8 mouse cellular contexts compared by ENCODE assay signal in genomic region chr19:6333761-6334595, GRCm38 (mm10). TPM values are rescaled to one million over a fixed set of nuclear protein-coding genes. Genes with fewer than 3 reads are reported as not detected.
DNase-seq lines count a peak whose midpoint lies in the region; ATAC-seq and TF ChIP-seq lines count a peak whose summit lies in the region.

No protein-coding gene starts in this region.

- ATAC-seq in lung, embryonic 14.5 days (ENCODE audit: insufficient read depth): no peak
- ATAC-seq in embryonic facial prominence, embryonic 14.5 days (ENCODE audit: low read depth): no peak
- ATAC-seq in intestine, embryonic 16.5 days: no peak; the same call in 1 of the 2 replicates
- ATAC-seq in neural tube, embryonic 13.5 days (ENCODE audit: low read depth): no peak

- peaks cover 9% of the 10 kb centered on the region for H3K4me1 ChIP-seq in lung, embryonic 14.5 days (ENCODE audit: insufficient read depth)
- H3K4me1 ChIP-seq in embryonic facial prominence, embryonic 14.5 days (ENCODE audit: control insufficient read depth, insufficient read depth, low read length): peaks cover 17% of the 10 kb centered on the region
- peaks cover 26% of the 10 kb centered on the region for H3K4me1 ChIP-seq in intestine, embryonic 16.5 days (ENCODE audit: control insufficient read depth, insufficient read depth, low read length)
- H3K4me1 ChIP-seq in neural tube, embryonic 13.5 days (replicated peaks): peaks cover 27% of the 10 kb centered on the region

- H3K9me3 ChIP-seq in lung, embryonic 14.5 days (ENCODE audit: low read depth, low read length): no peaks in the 10 kb centered on the region
- H3K9me3 ChIP-seq in embryonic facial prominence, embryonic 14.5 days (ENCODE audit: control insufficient read depth, low read length): no peaks in the 10 kb centered on the region
- H3K9me3 ChIP-seq in intestine, embryonic 16.5 days (ENCODE audit: control insufficient read depth, low read length): no peaks in the 10 kb centered on the region
- H3K9me3 ChIP-seq in neural tube, embryonic 13.5 days: no peaks in the 10 kb centered on the region

- peak overlapping the region; percentile 78 for H3K4me3 ChIP-seq in lung, embryonic 14.5 days (ENCODE audit: low read depth, low read length)
- H3K4me3 ChIP-seq in embryonic facial prominence, embryonic 14.5 days (ENCODE audit: low read depth, low read length): peak overlapping the region; percentile 91
- H3K4me3 ChIP-seq in intestine, embryonic 16.5 days (ENCODE audit: low read length): peak overlapping the region; percentile 90
- H3K4me3 ChIP-seq in neural tube, embryonic 13.5 days: peak overlapping the region; percentile 78

- no peaks in the 10 kb centered on the region for H3K27me3 ChIP-seq in lung, embryonic 14.5 days (ENCODE audit: insufficient read depth, low read length)
- H3K27me3 ChIP-seq in embryonic facial prominence, embryonic 14.5 days (replicated peaks; ENCODE audit: control insufficient read depth, insufficient read depth, low read length): no peaks in the 10 kb centered on the region
- no peaks in the 10 kb centered on the region for H3K27me3 ChIP-seq in intestine, embryonic 16.5 days (replicated peaks; ENCODE audit: control insufficient read depth, insufficient read depth, low read length)
- H3K27me3 ChIP-seq in neural tube, embryonic 13.5 days: no peaks in the 10 kb centered on the region

- intact Hi-C loops in left cerebral cortex, postnatal 10 days (cut with DNase I): loop anchor here (5.0 kb wide), 1 partner anchor 67 kb away; no protein-coding TSS in a partner anchor

- DNase-seq in lung, embryonic 14.5 days: peak; percentile 9
- no peak for DNase-seq in lung, postnatal 25 days (ENCODE audit: low spot score)
- DNase-seq in embryonic facial prominence, embryonic 14.5 days (ENCODE audit: low spot score): no peak
- no peak for DNase-seq in cerebellum, postnatal 36 days
- no peak for DNase-seq in urinary bladder, postnatal 4 days (ENCODE audit: low spot score in 2 of 2)
- no peak for DNase-seq in left cerebral cortex, postnatal 10 days (ENCODE audit: extremely low spot score in 1 of 2, low spot score in 2 of 2)

- peaks cover 26% of the 10 kb centered on the region for H3K36me3 ChIP-seq in lung, embryonic 14.5 days (ENCODE audit: insufficient read depth)
- peaks cover 23% of the 10 kb centered on the region for H3K36me3 ChIP-seq in embryonic facial prominence, embryonic 14.5 days (ENCODE audit: control insufficient read depth, insufficient read depth, low read length)
- peaks cover 8% of the 10 kb centered on the region; the same call in 1 of the 2 replicates for H3K36me3 ChIP-seq in intestine, embryonic 16.5 days (ENCODE audit: control insufficient read depth, insufficient read depth, low read length)
- H3K36me3 ChIP-seq in neural tube, embryonic 13.5 days: peaks cover 24% of the 10 kb centered on the region

- no peak for TF ChIP-seq CTCF in lung, embryonic 14.5 days (IDR thresholded peaks at IDR 0.05; ENCODE audit: low read depth)

- WGBS in lung, embryonic 14.5 days: 53% methylated on average over 9 of the region's 9 CpGs
- 62% methylated on average over 9 of the region's 9 CpGs for WGBS in embryonic facial prominence, embryonic 14.5 days
- WGBS in intestine, embryonic 16.5 days: 61% methylated on average over 9 of the region's 9 CpGs
- WGBS in neural tube, embryonic 13.5 days: 69% methylated on average over 9 of the region's 9 CpGs

- peak overlapping the region; percentile 90 for H3K4me2 ChIP-seq in lung, embryonic 14.5 days
- peak overlapping the region; percentile 93 for H3K4me2 ChIP-seq in embryonic facial prominence, embryonic 14.5 days (ENCODE audit: low read depth, low read length)
- peak overlapping the region; percentile 44 for H3K4me2 ChIP-seq in intestine, embryonic 16.5 days (ENCODE audit: low read depth, low read length)
- H3K4me2 ChIP-seq in neural tube, embryonic 13.5 days: peak overlapping the region; percentile 97

- H3K27ac ChIP-seq in lung, embryonic 14.5 days (ENCODE audit: low read depth): peak overlapping the region; percentile 85
- H3K27ac ChIP-seq in embryonic facial prominence, embryonic 14.5 days (replicated peaks; ENCODE audit: low read depth, low read length): peak overlapping the region; percentile 67
- peak overlapping the region; percentile 92 for H3K27ac ChIP-seq in intestine, embryonic 16.5 days (ENCODE audit: low read length)
- peak overlapping the region; percentile 78 for H3K27ac ChIP-seq in neural tube, embryonic 13.5 days (replicated peaks)

- H3K9ac ChIP-seq in lung, embryonic 14.5 days: peak overlapping the region; percentile 38; the same call in 1 of the 2 replicates
- peak overlapping the region; percentile 28; the same call in 1 of the 2 replicates for H3K9ac ChIP-seq in embryonic facial prominence, embryonic 14.5 days (ENCODE audit: low read depth, low read length)
- peak overlapping the region; percentile 59 for H3K9ac ChIP-seq in intestine, embryonic 16.5 days (ENCODE audit: low read depth, low read length)
- no peak overlapping the region for H3K9ac ChIP-seq in neural tube, embryonic 13.5 days

RNA-seq across cellular contexts. Expression of gene Men1, which starts 0.8 kb away (rescaled TPM):
- polyA plus RNA-seq in lung, embryonic 14.5 days (2014; fragmentation: Nextera tagmentation; extraction: Ambion mirVana): 60.3 and 68.6 TPM in 2 replicates
- polyA plus RNA-seq in embryonic facial prominence, embryonic 14.5 days (2014; fragmentation: Nextera tagmentation; extraction: Ambion mirVana): 54.2 and 61.5 TPM in 2 replicates
- 61.3 and 61.4 TPM in 2 replicates for polyA plus RNA-seq in intestine, embryonic 16.5 days (2015; fragmentation: Nextera tagmentation; extraction: Ambion mirVana)
- 71.5 and 73.9 TPM in 2 replicates for polyA plus RNA-seq in neural tube, embryonic 13.5 days (2015; fragmentation: Nextera tagmentation; extraction: Ambion mirVana)
- total RNA-seq in left cerebral cortex, postnatal 10 days (2021): 10 to 100 TPM; 65.8 to 66.4 TPM

RNA-seq across cellular contexts. Expression of gene Map4k2, which starts 7.0 kb away (rescaled TPM):
- 13.4 and 22.2 TPM in 2 replicates for polyA plus RNA-seq in lung, embryonic 14.5 days (2014; fragmentation: Nextera tagmentation; extraction: Ambion mirVana)
- 9.8 and 9.9 TPM in 2 replicates for polyA plus RNA-seq in embryonic facial prominence, embryonic 14.5 days (2014; fragmentation: Nextera tagmentation; extraction: Ambion mirVana)
- 7.9 and 10.0 TPM in 2 replicates for polyA plus RNA-seq in intestine, embryonic 16.5 days (2015; fragmentation: Nextera tagmentation; extraction: Ambion mirVana)
- 13.5 and 17.0 TPM in 2 replicates for polyA plus RNA-seq in neural tube, embryonic 13.5 days (2015; fragmentation: Nextera tagmentation; extraction: Ambion mirVana)
- 10 to 100 TPM; 72.1 to 80.9 TPM for total RNA-seq in left cerebral cortex, postnatal 10 days (2021)

RNA-seq across cellular contexts. Expression of gene Cdc42bpg, which starts 27.7 kb away (rescaled TPM):
- 0.82 and 1.2 TPM in 2 replicates for polyA plus RNA-seq in lung, embryonic 14.5 days (2014; fragmentation: Nextera tagmentation; extraction: Ambion mirVana)
- polyA plus RNA-seq in embryonic facial prominence, embryonic 14.5 days (2014; fragmentation: Nextera tagmentation; extraction: Ambion mirVana): 1.5 and 1.6 TPM in 2 replicates
- polyA plus RNA-seq in intestine, embryonic 16.5 days (2015; fragmentation: Nextera tagmentation; extraction: Ambion mirVana): 1.2 and 1.5 TPM in 2 replicates
- 0.26 and 0.57 TPM in 2 replicates for polyA plus RNA-seq in neural tube, embryonic 13.5 days (2015; fragmentation: Nextera tagmentation; extraction: Ambion mirVana)
- total RNA-seq in left cerebral cortex, postnatal 10 days (2021): 1 to 10 TPM; 2.6 to 4.8 TPM

RNA-seq across cellular contexts. Expression of gene Sf1, which starts 29.5 kb away (rescaled TPM):
- 177 and 200 TPM in 2 replicates for polyA plus RNA-seq in lung, embryonic 14.5 days (2014; fragmentation: Nextera tagmentation; extraction: Ambion mirVana)
- 135 and 140 TPM in 2 replicates for polyA plus RNA-seq in embryonic facial prominence, embryonic 14.5 days (2014; fragmentation: Nextera tagmentation; extraction: Ambion mirVana)
- 94.7 and 103 TPM in 2 replicates for polyA plus RNA-seq in intestine, embryonic 16.5 days (2015; fragmentation: Nextera tagmentation; extraction: Ambion mirVana)
- 107 and 119 TPM in 2 replicates for polyA plus RNA-seq in neural tube, embryonic 13.5 days (2015; fragmentation: Nextera tagmentation; extraction: Ambion mirVana)
- 100 to 1,000 TPM; 178 to 194 TPM for total RNA-seq in left cerebral cortex, postnatal 10 days (2021)

RNA-seq across cellular contexts. Expression of gene Pygm, which starts 50.2 kb away (rescaled TPM):
- 6.1 and 9.3 TPM in 2 replicates for polyA plus RNA-seq in lung, embryonic 14.5 days (2014; fragmentation: Nextera tagmentation; extraction: Ambion mirVana)
- polyA plus RNA-seq in embryonic facial prominence, embryonic 14.5 days (2014; fragmentation: Nextera tagmentation; extraction: Ambion mirVana): 49.5 and 84.3 TPM in 2 replicates
- 6.0 and 6.8 TPM in 2 replicates for polyA plus RNA-seq in intestine, embryonic 16.5 days (2015; fragmentation: Nextera tagmentation; extraction: Ambion mirVana)
- 5.7 and 6.3 TPM in 2 replicates for polyA plus RNA-seq in neural tube, embryonic 13.5 days (2015; fragmentation: Nextera tagmentation; extraction: Ambion mirVana)
- 10 to 100 TPM; 17.0 to 17.1 TPM for total RNA-seq in left cerebral cortex, postnatal 10 days (2021)

Comparison
In these comparisons a context has a peak if more than half of its experiments do, and no peak if none do; other contexts are left out.
1. H3K4me2 ChIP-seq: peak in every context shown above with its lines; median percentile 97 in neural tube, embryonic 13.5 days; 93 in embryonic facial prominence, embryonic 14.5 days; 90 in lung, embryonic 14.5 days; 44 in intestine, embryonic 16.5 days.